Mouse (Mus musculus) heart, postnatal 0 days (tissue): Measurements from ENCODE around the gene Pdxdc1.

Experiments used
- CTCF ChIP-seq: IDR thresholded peaks from 2 replicates; pipeline ENCODE4 v1.5.1; 2016; ENCODE audit warnings: antibody characterized with exemption, control low read depth, low read depth
- EP300 ChIP-seq: IDR thresholded peaks from 2 replicates; pipeline ENCODE4 v1.6.1; 2016; ENCODE audit warnings: antibody characterized with exemption, low read depth

DNA sequence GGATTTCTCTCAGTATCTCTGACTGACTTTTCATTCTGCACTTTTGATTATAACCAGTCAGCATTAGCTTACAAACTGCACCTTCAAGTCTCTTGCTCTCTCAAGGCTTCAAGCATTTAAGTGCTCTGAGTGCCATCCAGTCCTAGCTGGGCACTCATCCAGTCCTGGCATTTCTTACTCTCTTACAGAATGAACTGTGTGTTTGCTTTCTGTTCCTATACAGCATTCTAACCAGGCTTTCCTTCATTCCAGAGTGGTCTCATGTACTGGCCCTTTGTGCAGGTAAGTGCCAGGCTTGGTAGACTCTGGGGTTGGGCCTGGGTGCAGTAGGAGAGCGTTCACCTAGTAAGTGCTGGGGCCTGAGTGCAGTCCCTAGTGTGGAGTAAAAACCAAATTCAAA lies 43.4 kb upstream of the Pdxdc1 start:
- TF ChIP-seq CTCF (no peak), EP300 (no peak)
